Mouse (Mus musculus) heart, embryonic 16.5 days (tissue): Measurements from ENCODE around the gene Ctns. TPM values are rescaled to one million over a fixed set of nuclear protein-coding genes. Genes with fewer than 3 reads are reported as not detected.
A peak's percentile ranks its signal among the peaks of the same experiment; 100 is the strongest.

Experiments used
- ATAC-seq: fragments of 200-750 bp; cut with Nextera tagmentation; replicated peaks from 2 replicates; pipeline ENCODE4 v1.8.0; 2017; ENCODE audit warnings: moderate number of reproducible peaks; ENCODE audit not compliant: insufficient read depth, low FRiP score; ENCODE audit errors: extremely low read depth
- H3K27ac ChIP-seq: fragments of 300-500 bp; sonication (generic); 2 replicates; pipeline ENCODE4 v1.5.1; 2014; ENCODE audit warnings: mild to moderate bottlenecking, low read length, control low read depth, moderate library complexity
- H3K27me3 ChIP-seq: fragments of 300-500 bp; sonication (generic); 2 replicates; pipeline ENCODE4 v1.6.1; 2014; ENCODE audit warnings: low read length, mixed read lengths; ENCODE audit not compliant: control insufficient read depth, insufficient read depth
- H3K36me3 ChIP-seq: fragments of 300-500 bp; sonication (generic); 2 replicates; pipeline ENCODE4 v1.6.1; 2014; ENCODE audit not compliant: control insufficient read depth, insufficient read depth
- H3K4me1 ChIP-seq: fragments of 300-500 bp; sonication (generic); 2 replicates; pipeline ENCODE4 v1.6.1; 2014; ENCODE audit warnings: low read length, mixed read lengths; ENCODE audit not compliant: control insufficient read depth, insufficient read depth
- H3K4me2 ChIP-seq: fragments of 300-500 bp; sonication (generic); 2 replicates; pipeline ENCODE4 v1.6.1; 2014; ENCODE audit warnings: low read depth, mild to moderate bottlenecking, control low read depth, low read length
- H3K4me3 ChIP-seq: fragments of 300-500 bp; sonication (generic); 2 replicates; pipeline ENCODE4 v1.5.1; 2014; ENCODE audit warnings: mild to moderate bottlenecking, control low read depth, low read length
- H3K9ac ChIP-seq: fragments of 300-500 bp; sonication (generic); 2 replicates; pipeline ENCODE4 v1.6.1; 2014; ENCODE audit warnings: low read length, control low read depth
- H3K9me3 ChIP-seq: fragments of 300-500 bp; sonication (generic); replicated peaks from 2 replicates; pipeline ENCODE4 v1.6.1; 2016; ENCODE audit warnings: low read length; ENCODE audit not compliant: control insufficient read depth
- WGBS: fragments of 180-500 bp; shearing (Covaris S2); extraction: QIAGEN DNeasy Blood & Tissue Kit; methylation state at CpG from one replicate; pipeline ENCODE4 v1.1.7; 2014; 5-methylcytosine and 5-hydroxymethylcytosine counted together
- polyA plus RNA-seq: library from polyadenylated mRNA; unstranded; fragments of >200 nt; fragmentation: Nextera tagmentation; extraction: Ambion mirVana; gene quantifications from 2 replicates; pipeline ENCODE4 v1.2.1, GENCODE M21; 2015

Ctns gene
- polyA plus RNA-seq, 1 experiment from 2014 or later = 15.3 TPM

DNA sequence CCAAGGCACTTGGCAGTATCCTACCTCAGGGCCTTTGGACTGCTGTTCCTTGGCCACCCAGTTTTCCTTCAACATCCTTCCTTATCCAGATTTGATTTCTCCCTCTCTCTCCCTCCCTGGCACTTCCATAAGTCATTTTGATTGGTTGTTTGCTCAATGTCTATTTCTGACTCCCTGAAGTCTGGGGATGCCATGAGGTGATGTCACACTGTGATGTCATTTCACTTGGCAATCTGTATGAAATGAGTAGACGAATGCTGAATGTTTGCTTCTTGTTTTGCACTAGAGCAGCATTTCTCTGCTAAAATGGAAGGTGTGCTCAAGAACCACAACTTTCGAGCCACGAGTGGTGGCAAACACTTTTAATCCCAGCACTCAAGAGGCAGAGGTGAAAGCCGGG, 37.2 kb downstream of the Ctns start:
- WGBS = 77% methylated on average over 4 of the region's 4 CpGs
- no peaks in the 10 kb centered on the region for H3K9me3 ChIP-seq
- peaks cover 10% of the 10 kb centered on the region; the same call in 1 of the 2 replicates for H3K4me1 ChIP-seq
- peaks cover 14% of the 10 kb centered on the region for H3K27me3 ChIP-seq
- H3K4me2 ChIP-seq = no peak overlapping the region
- H3K27ac ChIP-seq = no peak overlapping the region
- H3K36me3 ChIP-seq = no peaks in the 10 kb centered on the region
- no peak overlapping the region for H3K4me3 ChIP-seq
- ATAC-seq = no peak
- no peak overlapping the region for H3K9ac ChIP-seq

DNA sequence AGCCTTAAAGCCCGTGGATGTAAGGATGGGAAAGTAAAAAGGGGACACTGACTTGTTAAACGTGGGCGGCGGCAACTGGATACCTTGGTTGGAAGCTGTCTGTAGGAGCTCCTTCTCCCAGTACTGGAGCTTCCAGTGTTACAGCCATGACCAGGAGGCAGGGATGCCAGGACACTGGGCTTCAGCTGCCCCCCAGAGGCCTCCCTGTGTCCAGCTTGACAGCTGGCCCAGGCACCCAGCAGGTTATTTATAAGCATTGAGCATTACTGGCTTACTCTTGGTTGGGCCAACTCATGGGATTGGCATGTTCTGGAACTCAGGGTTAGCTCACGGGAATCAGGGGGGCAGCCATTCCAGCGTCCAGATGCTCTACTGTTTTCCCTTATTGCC, 38.0 kb downstream of the Ctns start:
- WGBS = 14% methylated on average over 6 of the region's 6 CpGs
- Histone ChIP-seq H3K9me3 (no peaks in the 10 kb centered on the region), H3K27me3 (peaks cover 14% of the 10 kb centered on the region), H3K9ac (peak overlapping the region; percentile 69), H3K4me2 (peak overlapping the region; percentile 79), H3K4me1 (peaks cover 10% of the 10 kb centered on the region; the same call in 1 of the 2 replicates), H3K36me3 (no peaks in the 10 kb centered on the region), H3K27ac (peak overlapping the region; percentile 63), H3K4me3 (peak overlapping the region; percentile 55)
- ATAC-seq = peak; percentile 87

DNA sequence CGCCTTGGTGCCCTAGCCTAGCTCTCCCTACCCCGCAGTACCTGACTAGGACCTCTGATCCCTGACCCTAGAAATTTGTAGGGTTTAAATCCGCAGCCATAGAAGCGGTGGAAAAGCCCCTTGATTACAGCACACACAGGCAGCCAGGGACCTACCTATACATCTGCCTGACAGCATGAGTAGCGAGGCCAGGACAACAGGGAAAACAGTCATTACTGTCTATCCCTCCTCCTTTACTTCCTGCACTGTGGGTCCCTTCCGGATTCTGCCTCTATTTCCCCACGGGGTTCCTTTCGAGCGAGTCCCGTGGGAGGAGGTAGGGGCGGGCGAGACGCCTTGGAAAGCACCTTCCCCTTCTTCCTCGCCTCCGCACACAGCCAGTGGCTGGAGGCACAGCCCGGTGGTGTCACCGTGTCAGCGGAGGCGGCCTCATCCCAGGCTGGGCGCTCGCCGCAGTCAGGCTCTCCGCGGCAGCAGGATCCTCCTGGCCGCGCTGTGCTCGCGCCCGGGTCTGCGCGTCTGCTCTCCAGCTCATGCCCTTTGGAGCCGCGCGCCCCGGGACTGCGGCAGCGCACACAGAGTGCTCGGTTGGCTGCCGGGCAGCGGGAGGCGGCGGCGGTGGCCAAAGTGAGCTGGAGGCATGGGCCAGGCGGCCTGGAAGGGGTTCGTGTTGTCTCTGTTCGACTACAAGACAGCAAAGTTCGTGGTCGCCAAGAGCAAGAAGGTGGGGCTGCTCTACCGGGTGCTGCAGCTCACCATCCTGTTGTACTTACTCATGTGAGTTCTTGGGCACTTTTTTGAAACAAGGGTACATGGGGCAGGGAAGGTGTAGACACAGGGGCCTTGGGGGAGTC, 38.7 kb downstream of the Ctns start, which contains the start of gene P2rx5:
TSS of gene P2rx5 (plus strand) at position 465 of the 854 bp plus-strand sequence.
- peak within 1 kb of the TSS; percentile 69 for H3K9ac ChIP-seq
- ATAC-seq = peak; percentile 84
- H3K27me3 ChIP-seq = peaks cover 14% of the 10 kb centered on the region
- H3K4me3 ChIP-seq = peak within 1 kb of the TSS; percentile 55
- peaks cover 10% of the 10 kb centered on the region; the same call in 1 of the 2 replicates for H3K4me1 ChIP-seq
- no peaks in the 10 kb centered on the region for H3K9me3 ChIP-seq
- H3K27ac ChIP-seq = peak within 1 kb of the TSS; percentile 63
- no peaks in the 10 kb centered on the region for H3K36me3 ChIP-seq
- 2% methylated on average over 49 of the region's 49 CpGs for WGBS
- H3K4me2 ChIP-seq = peak within 1 kb of the TSS; percentile 79

DNA sequence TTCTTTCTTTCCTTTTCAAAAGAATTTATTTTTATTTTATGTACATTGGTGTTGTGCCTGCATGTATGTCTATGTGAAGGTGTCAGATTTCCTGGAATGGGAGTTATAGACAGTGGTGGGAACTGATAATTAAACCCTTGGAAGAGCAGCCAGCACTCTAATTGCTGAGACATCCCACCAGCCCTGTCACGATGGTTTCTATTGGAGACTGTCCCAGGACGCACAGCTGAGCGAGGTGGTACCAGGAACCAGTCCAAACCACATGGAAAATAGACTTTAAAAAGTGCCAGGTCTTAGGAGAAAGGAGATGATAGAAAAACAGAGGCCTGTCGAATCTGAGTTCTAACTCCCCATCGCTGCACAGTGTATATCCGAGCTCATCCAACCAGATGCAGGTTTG, 43.8 kb downstream of the Ctns start:
- Histone ChIP-seq H3K9me3 (no peaks in the 10 kb centered on the region), H3K27me3 (peaks cover 14% of the 10 kb centered on the region), H3K9ac (no peak overlapping the region), H3K4me3 (no peak overlapping the region), H3K4me2 (no peak overlapping the region), H3K36me3 (no peaks in the 10 kb centered on the region), H3K27ac (no peak overlapping the region), H3K4me1 (peaks cover 3% of the 10 kb centered on the region; the same call in 1 of the 2 replicates)
- no peak for ATAC-seq
- WGBS = 64% methylated on average over 6 of the region's 6 CpGs

DNA sequence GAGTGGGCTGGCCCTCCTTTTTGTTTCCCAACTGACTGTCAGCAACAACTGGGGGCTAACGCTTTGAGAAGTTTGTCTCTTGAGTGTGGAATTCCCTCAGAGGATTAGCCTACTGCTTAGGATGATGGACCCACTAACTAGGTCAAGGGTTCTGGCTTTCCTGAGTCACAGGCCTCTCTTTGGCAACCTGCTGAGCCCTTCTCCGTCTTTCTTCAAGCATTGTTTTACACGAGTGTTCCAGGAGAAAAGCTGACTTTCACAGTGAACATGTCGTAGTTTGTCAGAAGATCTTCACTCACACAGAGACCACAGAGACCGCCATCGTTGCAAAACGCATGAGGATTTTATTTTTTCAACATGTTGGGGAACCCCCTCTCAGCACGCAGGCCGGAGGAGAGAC, 50.6 kb downstream of the Ctns start:
- Histone ChIP-seq H3K4me2 (no peak overlapping the region), H3K27me3 (no peaks in the 10 kb centered on the region), H3K27ac (no peak overlapping the region), H3K9me3 (no peaks in the 10 kb centered on the region), H3K36me3 (no peaks in the 10 kb centered on the region), H3K4me3 (no peak overlapping the region), H3K4me1 (no peaks in the 10 kb centered on the region), H3K9ac (no peak overlapping the region)
- 76% methylated on average over 9 of the region's 9 CpGs for WGBS
- ATAC-seq = no peak

DNA sequence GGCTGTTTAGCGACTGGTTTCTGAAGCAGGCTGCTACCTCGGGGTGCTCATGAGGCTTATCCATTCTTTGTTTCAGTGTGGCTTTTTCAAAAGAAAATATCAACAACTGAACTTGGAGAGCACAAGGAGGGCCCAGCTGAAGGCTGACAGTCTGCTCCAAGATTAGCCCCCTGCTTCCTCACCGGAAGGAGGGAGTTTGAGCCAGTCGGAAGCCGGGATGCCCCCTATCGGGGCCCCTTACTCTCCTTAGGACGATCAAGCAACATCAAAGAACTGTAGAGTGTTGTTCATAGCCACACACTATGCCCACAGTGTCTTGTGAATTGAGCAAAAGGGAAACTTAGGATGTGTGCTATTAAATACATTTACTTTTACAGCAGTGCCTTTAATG, 51.9 kb downstream of the Ctns start:
- H3K4me1 ChIP-seq = no peaks in the 10 kb centered on the region
- H3K4me3 ChIP-seq = no peak overlapping the region
- H3K9ac ChIP-seq = no peak overlapping the region
- H3K27me3 ChIP-seq = no peaks in the 10 kb centered on the region
- ATAC-seq = no peak
- no peak overlapping the region for H3K27ac ChIP-seq
- H3K36me3 ChIP-seq = no peaks in the 10 kb centered on the region
- H3K4me2 ChIP-seq = no peak overlapping the region
- WGBS = 48% methylated on average over 7 of the region's 7 CpGs
- H3K9me3 ChIP-seq = no peaks in the 10 kb centered on the region

DNA sequence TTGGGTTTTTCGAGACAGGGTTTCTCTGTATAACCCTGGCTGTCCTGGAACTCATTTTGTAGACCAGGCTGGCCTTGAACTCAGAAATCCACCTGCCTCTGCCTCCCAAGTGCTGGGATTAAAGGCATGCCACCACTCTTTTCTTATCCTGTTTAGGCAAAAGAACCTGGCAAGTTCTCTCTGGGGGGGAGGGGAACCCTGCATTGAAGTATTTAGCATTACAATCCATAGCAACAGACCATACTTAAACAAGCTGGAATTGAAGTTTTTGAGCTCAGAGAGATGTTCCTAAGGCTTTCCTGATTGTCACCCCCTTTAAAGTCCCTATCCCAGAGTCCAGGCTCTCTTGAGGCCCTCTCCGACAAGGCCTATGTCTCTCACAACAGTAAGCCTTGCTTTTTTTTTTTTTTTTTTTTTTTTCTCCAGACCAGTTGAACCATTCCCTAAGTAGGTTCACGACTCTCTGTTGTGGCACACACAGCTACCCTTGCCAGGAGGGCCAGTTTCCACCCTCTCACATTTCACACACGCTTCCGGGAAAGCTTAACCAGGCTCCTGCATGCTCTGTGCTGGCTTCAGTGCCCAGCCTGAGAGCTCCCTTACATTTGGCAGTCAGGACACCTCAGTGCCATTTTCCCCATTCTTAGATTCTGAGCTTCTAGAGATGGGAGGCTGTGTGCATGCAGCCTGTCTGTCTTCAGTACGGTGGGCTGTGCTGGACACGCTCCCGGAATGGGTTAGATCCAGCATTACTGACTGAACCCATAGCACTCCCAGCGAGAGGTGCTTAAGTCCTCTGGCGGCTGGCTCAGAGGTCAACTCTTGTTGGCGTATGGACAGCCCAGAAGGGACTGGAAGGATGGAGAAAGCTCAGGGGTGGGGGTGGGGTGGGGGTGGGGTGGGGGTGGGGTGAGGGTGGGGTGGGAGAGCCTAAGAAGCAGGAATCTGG, 52.5 kb downstream of the Ctns start:
- Histone ChIP-seq H3K4me2 (no peak overlapping the region), H3K4me1 (no peaks in the 10 kb centered on the region)
- WGBS = 56% methylated on average over 11 of the region's 11 CpGs

DNA sequence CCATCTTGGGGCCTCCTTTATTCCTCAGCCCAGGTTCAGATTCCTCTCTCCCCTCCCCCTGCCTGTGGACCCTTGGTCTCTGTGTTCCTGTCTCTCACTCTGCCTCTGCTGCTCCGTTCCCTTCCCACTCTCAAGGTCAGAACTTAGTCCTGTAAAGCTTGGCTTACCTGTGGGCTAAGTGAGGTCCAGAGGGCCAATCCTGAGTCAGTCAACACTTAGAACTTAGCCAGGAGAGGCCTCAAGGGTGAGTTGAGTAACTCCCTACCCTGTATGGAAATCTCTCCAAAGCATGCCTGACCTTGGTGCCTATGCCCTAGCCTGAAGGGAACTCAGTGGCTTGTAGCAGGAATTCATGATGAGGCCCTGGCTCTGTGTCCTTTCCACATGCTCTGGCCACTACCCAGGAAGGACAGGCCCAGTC, 54.6 kb downstream of the Ctns start:
- Histone ChIP-seq H3K4me3 (no peak overlapping the region), H3K27ac (no peak overlapping the region), H3K9me3 (no peaks in the 10 kb centered on the region), H3K9ac (no peak overlapping the region), H3K36me3 (no peaks in the 10 kb centered on the region), H3K4me2 (no peak overlapping the region), H3K27me3 (no peaks in the 10 kb centered on the region), H3K4me1 (no peaks in the 10 kb centered on the region)
- WGBS = 31% methylated on average over 1 of the region's 1 CpGs
- no peak for ATAC-seq

More for the DNA sequence above, 52.5 kb downstream of the Ctns start:
- Histone ChIP-seq H3K9ac (no peak overlapping the region), H3K36me3 (no peaks in the 10 kb centered on the region), H3K27ac (no peak overlapping the region), H3K9me3 (no peaks in the 10 kb centered on the region), H3K4me3 (no peak overlapping the region), H3K27me3 (no peaks in the 10 kb centered on the region)
- no peak for ATAC-seq
